Mouse (Mus musculus) limb, embryonic 12.5 days (tissue): ENCODE results near the gene Tmem182. TPM values are rescaled to one million over a fixed set of nuclear protein-coding genes. Genes with fewer than 3 reads are reported as not detected.

Experiments used
- ATAC-seq: fragments of 200-750 bp; cut with Nextera tagmentation; 2 replicates; pipeline ENCODE4 v1.8.0; 2017; ENCODE audit warnings: low read depth, moderate TSS enrichment; ENCODE audit not compliant: insufficient number of reproducible peaks, insufficient read depth, low FRiP score, low TSS enrichment
- H3K27ac ChIP-seq: fragments of 300-500 bp; sonication (generic); 2 replicates; pipeline ENCODE4 v1.5.1; 2016; ENCODE audit warnings: mild to moderate bottlenecking, moderate library complexity
- H3K27me3 ChIP-seq: fragments of 300-500 bp; sonication (generic); 2 replicates; pipeline ENCODE4 v1.6.1; 2016; ENCODE audit warnings: mild to moderate bottlenecking, moderate library complexity
- H3K36me3 ChIP-seq: fragments of 300-500 bp; sonication (generic); 2 replicates; pipeline ENCODE4 v1.6.1; 2016; ENCODE audit warnings: mild to moderate bottlenecking, moderate library complexity
- H3K4me1 ChIP-seq: fragments of 300-500 bp; sonication (generic); replicated peaks from 2 replicates; pipeline ENCODE4 v1.6.1; 2016
- H3K4me2 ChIP-seq: fragments of 300-500 bp; sonication (generic); 2 replicates; pipeline ENCODE4 v1.6.1; 2016; ENCODE audit warnings: mild to moderate bottlenecking, moderate library complexity
- H3K4me3 ChIP-seq: fragments of 300-500 bp; sonication (generic); replicated peaks from 2 replicates; pipeline ENCODE4 v1.5.1; 2016; ENCODE audit warnings: mild to moderate bottlenecking
- H3K9ac ChIP-seq: fragments of 300-500 bp; sonication (generic); replicated peaks from 2 replicates; pipeline ENCODE4 v1.6.1; 2016; ENCODE audit warnings: mild to moderate bottlenecking, moderate library complexity
- H3K9me3 ChIP-seq: fragments of 300-500 bp; sonication (generic); 2 replicates; pipeline ENCODE4 v1.6.1; 2016; ENCODE audit warnings: mild to moderate bottlenecking, moderate library complexity
- WGBS: fragments of 180-500 bp; shearing (Covaris S2); methylation state at CpG from one replicate; pipeline ENCODE4 v1.1.7; 2016; 5-methylcytosine and 5-hydroxymethylcytosine counted together
- polyA plus RNA-seq: library from polyadenylated mRNA; unstranded; fragments of >200 nt; fragmentation: Nextera tagmentation; extraction: Ambion mirVana; gene quantifications from 2 replicates; pipeline ENCODE4 v1.2.1, GENCODE M21; 2016

The Tmem182 gene
- polyA plus RNA-seq, 1 experiment from 2014 or later, result 0.43 TPM

DNA sequence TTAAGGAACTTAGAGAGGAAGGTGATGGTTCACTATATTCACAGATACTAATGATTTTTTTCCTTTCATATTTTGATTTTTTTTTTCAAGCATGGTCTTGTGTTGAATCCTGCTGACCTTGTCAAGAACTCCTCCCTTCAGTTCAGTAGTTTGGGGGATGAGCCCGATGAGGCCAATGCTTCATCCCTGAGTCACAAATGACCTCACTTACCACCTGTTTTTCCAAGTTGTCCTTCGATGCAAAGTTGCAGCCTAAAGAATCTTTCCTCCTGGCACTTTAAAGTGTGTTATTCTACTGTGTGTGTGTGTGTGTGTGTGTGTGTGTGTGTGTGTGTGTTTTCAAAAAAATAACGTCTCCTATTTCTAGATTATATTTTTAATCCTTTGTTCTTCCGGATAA is 30.1 kb downstream of the Tmem182 start:
- H3K4me1 ChIP-seq, result no peaks in the 10 kb centered on the region
- no peaks in the 10 kb centered on the region for H3K9me3 ChIP-seq
- no peak for ATAC-seq
- WGBS, result 83% methylated on average over 4 of the region's 4 CpGs
- H3K4me2 ChIP-seq, result no peak overlapping the region
- H3K4me3 ChIP-seq, result no peak overlapping the region
- H3K27ac ChIP-seq, result no peak overlapping the region
- H3K36me3 ChIP-seq, result no peaks in the 10 kb centered on the region
- no peak overlapping the region for H3K9ac ChIP-seq
- no peaks in the 10 kb centered on the region for H3K27me3 ChIP-seq

DNA sequence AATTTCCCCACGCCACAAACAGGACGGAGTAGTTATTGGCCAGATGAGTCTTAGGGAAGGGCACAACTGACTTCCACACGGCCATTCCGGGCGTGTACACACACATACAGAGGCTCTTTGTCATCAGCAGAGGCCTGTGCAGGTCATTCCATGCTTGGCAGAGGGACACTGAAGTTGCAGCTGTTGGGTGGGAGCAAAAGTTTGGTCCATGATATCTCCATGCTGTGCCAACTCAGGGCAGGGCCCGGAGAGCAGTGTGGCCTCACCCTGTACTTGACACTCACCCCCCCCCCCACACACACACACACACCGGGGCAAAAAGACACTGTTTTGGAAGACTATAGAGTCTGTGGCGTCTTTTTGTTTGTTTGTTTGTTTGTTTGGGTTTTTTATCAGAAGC is 35.2 kb downstream of the Tmem182 start:
- H3K4me3 ChIP-seq, result no peak overlapping the region
- no peak for ATAC-seq

DNA sequence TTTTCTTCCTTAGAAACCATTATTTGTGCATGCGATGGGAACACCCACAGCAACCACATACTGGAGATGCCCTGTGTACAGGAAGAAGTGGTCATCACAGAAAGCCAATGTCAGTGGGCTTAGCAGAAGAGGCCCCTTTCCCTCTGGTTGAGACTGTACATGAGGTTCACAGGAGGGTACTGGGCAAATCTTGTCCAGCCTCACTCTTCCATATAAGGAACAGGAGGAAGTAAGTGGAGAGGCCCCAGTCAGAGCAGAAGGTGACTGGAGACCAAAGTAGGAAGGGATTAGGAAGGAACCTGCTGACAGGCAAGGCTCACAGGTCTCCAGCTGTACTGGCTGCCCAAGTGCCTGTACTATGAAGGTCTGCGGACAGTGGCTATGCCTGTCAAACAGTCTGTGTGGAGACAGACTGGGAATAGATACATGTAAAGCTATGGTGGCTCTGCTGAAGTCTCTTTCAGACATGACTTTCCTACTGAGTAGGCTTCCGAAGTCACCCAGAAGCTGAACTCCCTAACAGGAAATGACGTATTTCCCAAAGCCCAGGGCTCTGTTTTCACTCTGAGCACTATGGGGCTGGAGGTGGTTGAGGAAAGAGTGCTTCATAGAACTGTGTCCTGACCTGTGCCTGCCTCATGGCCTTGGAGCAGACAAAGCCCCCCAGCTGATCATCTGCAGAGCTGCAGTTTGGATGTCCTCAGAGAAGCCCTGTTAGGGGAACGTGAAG is 35.8 kb downstream of the Tmem182 start:
- no peak overlapping the region for H3K27ac ChIP-seq
- 80% methylated on average over 5 of the region's 5 CpGs for whole genome bisulfite sequencing
- H3K4me2 ChIP-seq, result no peak overlapping the region
- no peaks in the 10 kb centered on the region for H3K27me3 ChIP-seq
- ATAC-seq, result no peak
- H3K4me1 ChIP-seq, result peaks cover 7% of the 10 kb centered on the region
- no peaks in the 10 kb centered on the region for H3K36me3 ChIP-seq
- no peaks in the 10 kb centered on the region for H3K9me3 ChIP-seq
- H3K4me3 ChIP-seq, result no peak overlapping the region
- H3K9ac ChIP-seq, result no peak overlapping the region

More for the DNA sequence above, 35.2 kb downstream of the Tmem182 start:
- no peaks in the 10 kb centered on the region for H3K27me3 ChIP-seq
- no peak overlapping the region for H3K4me2 ChIP-seq
- peaks cover 7% of the 10 kb centered on the region for H3K4me1 ChIP-seq
- H3K36me3 ChIP-seq, result no peaks in the 10 kb centered on the region
- no peak overlapping the region for H3K9ac ChIP-seq
- WGBS, result 87% methylated on average over 8 of the region's 8 CpGs
- H3K27ac ChIP-seq, result no peak overlapping the region
- no peaks in the 10 kb centered on the region for H3K9me3 ChIP-seq

DNA sequence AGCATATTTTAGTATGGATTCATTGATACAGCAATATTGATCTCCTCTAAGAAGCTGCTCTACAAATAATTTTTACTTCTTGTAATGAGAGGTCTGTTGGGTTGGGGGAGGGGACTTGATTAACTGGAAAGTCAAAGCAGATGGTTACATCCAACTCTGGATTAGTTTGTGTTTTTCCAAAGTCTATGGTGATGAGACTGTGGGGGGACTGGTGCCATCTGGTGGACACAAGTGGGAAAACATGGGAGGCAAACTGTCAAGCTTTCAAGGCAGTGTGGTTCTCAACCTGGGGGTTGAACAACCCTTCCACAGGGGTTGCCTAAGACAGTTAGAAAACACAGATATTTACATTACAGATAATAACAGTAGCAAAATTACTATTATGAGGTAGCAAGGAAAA is 39.2 kb downstream of the Tmem182 start:
- Histone ChIP-seq H3K4me1 (peaks cover 7% of the 10 kb centered on the region), H3K27me3 (no peaks in the 10 kb centered on the region), H3K36me3 (no peaks in the 10 kb centered on the region), H3K4me3 (no peak overlapping the region), H3K9me3 (no peaks in the 10 kb centered on the region), H3K9ac (no peak overlapping the region), H3K4me2 (no peak overlapping the region), H3K27ac (no peak overlapping the region)
- no peak for ATAC-seq

DNA sequence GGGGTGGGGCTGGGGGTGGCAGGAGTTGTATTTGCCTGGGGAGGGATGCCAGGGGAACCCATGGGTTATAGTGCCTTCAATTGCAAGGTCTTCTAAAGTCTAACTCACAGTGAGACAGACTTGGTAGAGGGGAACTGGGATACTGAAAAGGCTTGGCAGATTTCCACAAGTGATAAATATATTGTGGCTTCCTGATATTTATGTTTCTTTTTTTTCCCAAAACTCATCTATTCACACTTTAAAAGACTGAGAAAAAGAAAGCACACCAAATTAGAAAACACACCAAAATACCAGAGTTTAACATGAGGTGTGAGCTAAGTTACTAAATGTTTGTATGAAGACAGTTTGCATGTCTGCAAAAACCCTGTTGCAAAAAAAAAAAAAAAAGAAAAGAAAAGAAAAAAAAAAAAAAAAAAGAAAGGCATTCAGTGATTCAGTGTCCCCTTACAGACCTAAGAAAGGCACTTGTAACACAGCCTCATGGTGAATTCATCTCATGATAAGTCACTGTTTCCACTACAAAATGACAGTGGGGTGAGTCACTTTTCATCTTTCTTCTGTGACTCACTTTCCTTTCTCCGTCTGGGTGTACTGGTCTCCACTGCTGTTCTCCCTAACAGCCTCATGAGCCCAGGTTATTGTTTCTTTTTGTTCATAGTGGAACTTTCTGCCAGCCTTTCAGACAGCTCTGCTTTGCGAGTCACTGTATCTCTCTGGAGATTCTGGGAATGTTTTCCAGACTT is 42.0 kb downstream of the Tmem182 start:
- Histone ChIP-seq H3K4me2 (no peak overlapping the region), H3K9ac (no peak overlapping the region), H3K9me3 (no peaks in the 10 kb centered on the region), H3K36me3 (no peaks in the 10 kb centered on the region), H3K4me3 (no peak overlapping the region), H3K4me1 (no peaks in the 10 kb centered on the region), H3K27ac (no peak overlapping the region), H3K27me3 (no peaks in the 10 kb centered on the region)
- no peak for ATAC-seq
- WGBS, result 84% methylated on average over 2 of the region's 2 CpGs

DNA sequence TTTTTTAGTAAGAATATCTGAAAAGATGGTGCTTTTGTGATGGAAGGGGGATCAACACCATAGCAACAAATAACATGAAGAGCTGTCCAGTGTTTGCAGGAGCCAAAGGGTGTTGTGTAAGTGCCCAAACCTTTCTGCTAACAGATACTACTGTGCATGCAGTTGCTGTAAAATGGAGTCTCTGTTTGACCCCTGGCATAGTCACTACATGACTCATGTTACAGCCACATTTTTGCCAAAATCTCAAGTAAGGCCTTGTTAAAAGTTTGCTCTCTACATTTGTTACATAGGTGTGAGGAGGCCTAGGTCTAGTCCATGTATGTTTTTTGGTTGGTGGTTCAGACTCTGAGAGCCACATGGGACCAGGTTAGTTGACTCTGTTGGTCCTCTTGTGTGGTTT is 45.9 kb downstream of the Tmem182 start:
- no peak overlapping the region for H3K4me3 ChIP-seq
- H3K4me2 ChIP-seq, result no peak overlapping the region
- no peak overlapping the region for H3K27ac ChIP-seq
- no peaks in the 10 kb centered on the region for H3K27me3 ChIP-seq
- no peak for ATAC-seq
- no peaks in the 10 kb centered on the region for H3K4me1 ChIP-seq
- H3K9ac ChIP-seq, result no peak overlapping the region
- no peaks in the 10 kb centered on the region for H3K9me3 ChIP-seq
- H3K36me3 ChIP-seq, result no peaks in the 10 kb centered on the region

DNA sequence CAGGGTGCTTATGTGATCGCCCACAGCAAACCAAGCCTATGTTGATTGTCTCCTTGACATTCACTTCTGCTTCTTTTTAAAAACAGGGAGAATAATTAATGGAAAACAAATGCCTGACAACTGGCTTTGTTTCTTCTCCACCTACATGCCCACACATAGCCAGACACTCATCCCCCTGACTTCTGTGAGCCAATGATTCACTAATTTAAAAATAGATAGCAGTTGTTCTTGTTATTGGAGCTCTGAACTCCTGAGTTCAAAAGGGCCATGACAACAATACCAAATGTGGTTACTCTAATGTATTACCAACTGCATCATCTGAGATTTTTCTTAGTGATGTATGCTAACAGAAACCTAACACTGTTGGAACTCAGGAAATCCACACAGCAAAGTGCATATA is 49.9 kb downstream of the Tmem182 start:
- Histone ChIP-seq H3K4me3 (no peak overlapping the region), H3K27ac (no peak overlapping the region), H3K9me3 (no peaks in the 10 kb centered on the region), H3K4me1 (no peaks in the 10 kb centered on the region), H3K27me3 (no peaks in the 10 kb centered on the region), H3K4me2 (no peak overlapping the region), H3K9ac (no peak overlapping the region), H3K36me3 (no peaks in the 10 kb centered on the region)
- no peak for ATAC-seq
- WGBS, result 77% methylated on average over 1 of the region's 1 CpGs

DNA sequence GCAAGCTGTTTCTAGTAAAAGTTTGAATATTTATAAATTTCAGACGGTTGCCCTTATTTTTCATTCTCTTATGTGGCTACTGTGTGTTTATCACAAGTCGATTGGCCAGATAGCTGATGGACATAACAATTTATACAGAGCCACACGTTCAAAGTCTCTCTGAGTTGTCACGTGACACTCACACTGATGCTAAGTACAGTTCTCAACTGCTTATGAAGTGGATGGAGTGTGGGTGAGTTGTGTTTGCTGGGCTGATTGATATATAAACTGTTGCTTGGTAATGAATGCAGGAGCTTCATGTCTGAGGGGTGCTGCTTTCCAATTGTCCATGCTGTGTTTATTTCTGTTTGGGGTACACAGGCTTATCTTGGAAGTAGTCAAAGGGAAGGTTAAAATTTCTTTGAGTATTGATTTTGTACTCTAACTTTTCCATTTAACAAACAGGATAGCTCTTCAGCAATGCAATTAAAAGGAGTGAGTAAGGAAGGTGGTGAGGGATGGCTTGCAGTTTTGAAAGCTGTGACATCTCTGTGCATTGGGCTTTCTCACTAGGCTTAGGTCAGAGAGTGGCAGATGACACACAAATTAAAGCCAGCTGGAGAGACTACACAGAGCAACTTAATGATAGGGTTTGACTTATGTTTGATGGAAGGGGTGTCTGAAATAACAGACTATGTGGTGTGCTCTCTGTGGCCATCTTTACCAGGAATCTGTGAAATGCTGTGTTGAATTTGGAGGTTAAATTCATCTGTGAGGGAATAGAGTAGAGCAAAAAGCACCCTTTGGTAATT is 51.6 kb downstream of the Tmem182 start:
- H3K27ac ChIP-seq, result no peak overlapping the region
- H3K9me3 ChIP-seq, result no peaks in the 10 kb centered on the region
- H3K36me3 ChIP-seq, result no peaks in the 10 kb centered on the region
- no peaks in the 10 kb centered on the region for H3K4me1 ChIP-seq
- H3K27me3 ChIP-seq, result no peaks in the 10 kb centered on the region
- no peak for ATAC-seq
- no peak overlapping the region for H3K4me2 ChIP-seq
- no peak overlapping the region for H3K4me3 ChIP-seq
- 72% methylated on average over 4 of the region's 4 CpGs for WGBS
- no peak overlapping the region for H3K9ac ChIP-seq

DNA sequence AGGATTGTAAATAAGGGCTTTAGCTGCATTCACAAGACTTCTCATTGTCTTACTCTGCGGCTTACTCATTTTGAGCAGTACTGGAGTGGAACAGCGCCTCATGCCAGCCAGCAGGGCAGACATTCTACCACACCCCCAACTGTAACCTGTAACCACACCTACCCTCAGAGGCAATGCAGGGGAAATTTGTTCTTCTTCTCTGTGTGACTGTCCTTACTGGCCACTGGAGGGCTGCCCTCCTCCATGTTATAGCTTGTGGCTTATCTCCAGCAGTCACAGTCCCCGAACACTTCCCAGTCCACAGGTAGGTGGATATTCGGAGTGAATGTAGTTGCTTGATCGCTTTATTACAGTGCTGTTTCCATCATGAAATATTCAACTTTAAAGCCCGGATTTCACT is 59.6 kb downstream of the Tmem182 start:
- Histone ChIP-seq H3K27me3 (no peaks in the 10 kb centered on the region), H3K36me3 (no peaks in the 10 kb centered on the region), H3K4me3 (no peak overlapping the region), H3K9ac (no peak overlapping the region), H3K4me1 (peaks cover 2% of the 10 kb centered on the region; the same call in 1 of the 2 replicates), H3K27ac (no peak overlapping the region), H3K9me3 (no peaks in the 10 kb centered on the region), H3K4me2 (no peak overlapping the region)
- 78% methylated on average over 6 of the region's 6 CpGs for WGBS
- no peak for ATAC-seq

DNA sequence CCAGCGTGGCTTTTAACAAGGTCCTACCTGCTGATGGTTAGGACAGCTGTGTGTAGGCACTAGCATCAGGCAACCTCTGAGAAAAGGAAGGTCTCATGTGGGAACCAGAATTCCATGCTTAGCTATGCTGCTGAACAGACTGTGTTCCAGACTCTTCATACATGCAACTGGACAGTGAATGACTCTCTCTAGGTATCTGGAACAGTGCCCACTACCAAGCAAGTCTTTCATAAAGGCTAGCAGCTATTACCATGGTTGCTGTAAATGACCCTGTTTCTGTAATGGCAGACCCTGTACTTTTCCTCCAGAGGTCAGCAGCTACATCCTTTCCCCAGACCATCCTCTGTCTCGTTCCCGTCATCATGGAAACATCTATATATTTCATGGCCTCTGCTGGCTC is 61.7 kb downstream of the Tmem182 start:
- peaks cover 2% of the 10 kb centered on the region; the same call in 1 of the 2 replicates for H3K4me1 ChIP-seq
- 79% methylated on average over 3 of the region's 3 CpGs for WGBS
- no peak overlapping the region for H3K27ac ChIP-seq
- no peaks in the 10 kb centered on the region for H3K27me3 ChIP-seq
- no peak for ATAC-seq
- no peak overlapping the region for H3K4me3 ChIP-seq
- no peaks in the 10 kb centered on the region for H3K9me3 ChIP-seq
- no peak overlapping the region for H3K4me2 ChIP-seq
- H3K36me3 ChIP-seq, result no peaks in the 10 kb centered on the region
- H3K9ac ChIP-seq, result no peak overlapping the region

DNA sequence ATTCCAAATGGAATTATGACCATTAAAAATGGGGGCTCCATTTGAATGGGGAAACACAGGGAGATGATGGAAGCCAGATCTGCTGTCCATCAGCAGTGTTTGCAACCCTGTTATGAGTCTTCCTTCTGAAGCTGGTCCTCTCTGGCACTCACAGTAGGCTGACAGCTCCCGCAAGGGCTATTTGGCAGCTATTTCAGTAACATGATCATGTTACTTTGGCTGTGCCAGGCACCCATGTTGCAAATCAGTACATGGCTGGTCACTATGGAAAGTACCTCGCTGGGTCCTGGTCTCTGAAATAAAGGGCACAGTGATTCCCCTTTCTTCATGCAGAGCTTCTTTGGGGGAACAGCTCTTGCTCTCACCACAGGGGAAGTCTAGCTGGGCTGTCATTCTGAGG is 62.2 kb downstream of the Tmem182 start:
- Histone ChIP-seq H3K4me2 (no peak overlapping the region), H3K27ac (no peak overlapping the region), H3K36me3 (no peaks in the 10 kb centered on the region), H3K9me3 (no peaks in the 10 kb centered on the region), H3K4me1 (peaks cover 2% of the 10 kb centered on the region; the same call in 1 of the 2 replicates), H3K4me3 (no peak overlapping the region), H3K9ac (no peak overlapping the region), H3K27me3 (no peaks in the 10 kb centered on the region)
- 87% methylated on average over 2 of the region's 2 CpGs for WGBS
- no peak for ATAC-seq
